Mouse (Mus musculus): Measurements from ENCODE around the gene Ptgis.

DNA sequence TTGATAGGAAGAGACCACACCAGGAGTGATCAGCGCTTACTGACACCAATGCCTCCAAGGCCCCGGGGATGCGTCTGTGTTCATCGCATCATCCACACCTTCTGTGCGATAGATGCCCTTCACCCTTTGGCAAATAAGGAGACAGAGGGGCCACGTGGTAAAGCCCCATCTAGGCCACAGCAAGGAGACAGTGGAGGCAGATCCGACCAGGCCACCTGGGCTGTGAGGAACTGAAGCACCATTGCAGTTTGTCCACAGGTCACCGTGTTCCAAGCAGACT, 27.9 kb upstream of the Ptgis start:
- TF ChIP-seq CTCF (IDR thresholded peaks at IDR 0.05; ENCODE audit: low read depth, low read length) (no peak), GATA2 (IDR thresholded peaks at IDR 0.05; ENCODE audit: borderline replicate concordance, low read depth, low read length) (no peak), POLR2AphosphoS5 (IDR thresholded peaks at IDR 0.05; ENCODE audit: insufficient replicate concordance, low read depth, low read length) (no peak)

All from G1E (cell line).